Mouse (Mus musculus): ENCODE results near the gene Rgs11.

DNA sequence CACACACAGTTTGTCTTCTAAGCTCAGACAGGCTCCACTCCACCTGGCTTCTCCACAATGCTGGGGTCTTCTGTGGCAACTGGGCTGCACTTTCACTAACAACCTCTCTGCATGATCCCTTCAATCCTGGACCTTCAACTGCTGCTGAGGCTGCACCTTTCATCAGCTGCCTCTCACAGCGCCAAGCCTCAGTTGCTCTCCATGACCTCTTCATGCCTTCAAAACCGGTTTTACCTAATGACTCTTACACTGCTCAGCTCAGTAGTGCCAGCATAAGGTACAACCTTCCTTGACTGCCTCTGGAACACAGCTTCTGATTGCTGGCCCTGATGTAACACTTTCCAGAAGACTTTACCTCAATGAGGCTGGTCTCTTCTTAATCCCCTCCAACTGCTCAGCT lies 18.8 kb downstream of the Rgs11 start:
- TF ChIP-seq CTCF (IDR thresholded peaks at IDR 0.05; ENCODE audit: low read depth, low read length) (no peak), POLR2A (IDR thresholded peaks at IDR 0.05; ENCODE audit: borderline replicate concordance, low read depth, low read length) (no peak)
